Mouse (Mus musculus): ENCODE data around the gene Slc2a8. TPM values are rescaled to one million over a fixed set of nuclear protein-coding genes. Genes with fewer than 3 reads are reported as not detected.
A peak's percentile ranks its signal among the peaks of the same experiment; 100 is the strongest.

Gene Slc2a8
- polyA plus RNA-seq, 1 experiment from 2014 or later, result 19.8 TPM

GRCm38 (mm10) chr2:32992130-32992529 is 10.2 kb upstream of the Slc2a8 start:
- ATAC-seq (ENCODE audit: low FRiP score), result no peak
- Histone ChIP-seq H3K4me2 (no peak overlapping the region), H3K4me3 (no peak overlapping the region)

GRCm38 (mm10) chr2:32990167-32990832 is 8.4 kb upstream of the Slc2a8 start:
- H3K36me3 ChIP-seq, result peaks cover 14% of the 10 kb centered on the region
- ATAC-seq (ENCODE audit: low FRiP score), result no peak
- H3K27me3 ChIP-seq, result no peaks in the 10 kb centered on the region
- H3K4me3 ChIP-seq, result no peak overlapping the region
- H3K9ac ChIP-seq, result no peak overlapping the region
- no peak overlapping the region for H3K4me2 ChIP-seq
- no peaks in the 10 kb centered on the region for H3K9me3 ChIP-seq
- H3K27ac ChIP-seq, result no peak overlapping the region
- no peaks in the 10 kb centered on the region for H3K4me1 ChIP-seq (replicated peaks)
- 53% methylated on average over 13 of the region's 13 CpGs for WGBS

More at GRCm38 (mm10) chr2:32992130-32992529, 10.2 kb upstream of the Slc2a8 start:
- Histone ChIP-seq H3K9me3 (no peaks in the 10 kb centered on the region), H3K27ac (no peak overlapping the region), H3K4me1 (replicated peaks) (no peaks in the 10 kb centered on the region), H3K9ac (no peak overlapping the region), H3K27me3 (no peaks in the 10 kb centered on the region), H3K36me3 (peaks cover 7% of the 10 kb centered on the region; the same call in 1 of the 2 replicates)
- 73% methylated on average over 6 of the region's 6 CpGs for WGBS

GRCm38 (mm10) chr2:32989376-32989775 is 7.5 kb upstream of the Slc2a8 start:
- Histone ChIP-seq H3K4me3 (no peak overlapping the region), H3K9me3 (no peaks in the 10 kb centered on the region), H3K27me3 (peaks cover 6% of the 10 kb centered on the region; the same call in 1 of the 2 replicates), H3K27ac (no peak overlapping the region), H3K4me2 (no peak overlapping the region), H3K36me3 (peaks cover 14% of the 10 kb centered on the region), H3K9ac (no peak overlapping the region), H3K4me1 (replicated peaks) (no peaks in the 10 kb centered on the region)
- ATAC-seq (ENCODE audit: low FRiP score), result no peak
- WGBS, result 81% methylated on average over 3 of the region's 3 CpGs

DNA sequence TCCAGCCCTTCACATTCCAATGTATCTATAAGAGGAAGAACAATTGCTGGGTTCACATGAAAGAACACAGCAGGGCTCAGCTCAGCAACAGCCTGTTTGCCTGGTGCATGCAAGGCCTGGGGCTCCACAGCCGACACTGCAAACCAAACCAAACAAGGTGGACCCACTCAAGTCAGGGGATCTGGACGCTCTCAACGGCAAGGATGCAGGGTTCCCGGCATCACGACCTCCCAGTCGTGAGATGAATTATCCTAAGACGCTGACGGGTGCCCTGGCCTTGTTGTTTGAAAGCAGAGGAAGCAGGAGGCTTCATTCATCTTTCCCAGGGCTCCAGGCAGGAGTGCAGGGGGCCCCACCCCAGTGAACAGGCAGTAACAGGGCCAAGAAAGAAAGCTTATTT is 4.0 kb upstream of the Slc2a8 start:
- Histone ChIP-seq H3K4me1 (replicated peaks) (peaks cover 14% of the 10 kb centered on the region), H3K27me3 (peaks cover 8% of the 10 kb centered on the region; the same call in 1 of the 2 replicates), H3K4me2 (no peak overlapping the region), H3K9ac (no peak overlapping the region), H3K4me3 (no peak overlapping the region), H3K9me3 (no peaks in the 10 kb centered on the region), H3K36me3 (peaks cover 10% of the 10 kb centered on the region), H3K27ac (no peak overlapping the region)
- 59% methylated on average over 8 of the region's 8 CpGs for WGBS
- no peak for ATAC-seq (ENCODE audit: low FRiP score)

DNA sequence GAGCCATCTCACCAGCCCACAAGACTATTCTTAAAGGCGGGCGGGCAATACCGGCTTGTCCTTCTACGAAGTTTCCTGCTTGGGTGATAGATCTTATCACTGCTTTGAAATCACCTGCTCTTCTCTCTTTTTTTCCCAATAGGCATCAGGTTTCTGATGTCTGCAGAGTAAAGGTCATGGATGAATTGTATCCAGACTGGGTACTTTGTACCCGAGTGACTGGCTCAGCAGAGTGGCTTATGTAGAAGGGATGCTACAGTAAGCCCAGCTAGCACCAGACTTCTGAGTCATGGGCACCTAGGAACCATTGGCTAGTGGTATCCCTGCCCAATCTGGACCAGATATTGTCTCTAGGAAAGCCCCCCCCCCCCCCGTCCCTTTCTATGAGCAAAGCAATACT is 1.7 kb upstream of the Slc2a8 start:
- Histone ChIP-seq H3K27me3 (peaks cover 8% of the 10 kb centered on the region; the same call in 1 of the 2 replicates), H3K27ac (no peak overlapping the region)
- WGBS, result 70% methylated on average over 6 of the region's 6 CpGs

GRCm38 (mm10) chr2:32982700-32983099 is 817 bp upstream of the Slc2a8 start:
- Histone ChIP-seq H3K4me1 (replicated peaks) (peaks cover 31% of the 10 kb centered on the region), H3K27ac (no peak overlapping the region), H3K27me3 (peaks cover 8% of the 10 kb centered on the region; the same call in 1 of the 2 replicates), H3K4me3 (peak overlapping the region; percentile 87), H3K36me3 (peaks cover 10% of the 10 kb centered on the region), H3K9me3 (no peaks in the 10 kb centered on the region), H3K4me2 (peak overlapping the region; percentile 99), H3K9ac (0 out of 2 replicates have a peak overlapping the region, but pooled peaks have one; percentile 26)
- WGBS, result 7% methylated on average over 4 of the region's 4 CpGs
- no peak for ATAC-seq (ENCODE audit: low FRiP score)

More for the DNA sequence above, 1.7 kb upstream of the Slc2a8 start:
- H3K4me2 ChIP-seq, result no peak overlapping the region
- peaks cover 24% of the 10 kb centered on the region for H3K4me1 ChIP-seq (replicated peaks)
- H3K9ac ChIP-seq, result no peak overlapping the region
- ATAC-seq (ENCODE audit: low FRiP score), result no peak
- H3K9me3 ChIP-seq, result no peaks in the 10 kb centered on the region
- no peak overlapping the region for H3K4me3 ChIP-seq
- peaks cover 10% of the 10 kb centered on the region for H3K36me3 ChIP-seq

- Histone ChIP-seq H3K36me3 (peaks cover 8% of the 10 kb centered on the region), H3K9me3 (no peaks in the 10 kb centered on the region), H3K4me2 (peak overlapping the region; percentile 99), H3K27me3 (peaks cover 8% of the 10 kb centered on the region; the same call in 1 of the 2 replicates), H3K4me3 (peak overlapping the region; percentile 87), H3K9ac (peak overlapping the region; percentile 94), H3K27ac (peak overlapping the region; percentile 85), H3K4me1 (replicated peaks) (peaks cover 41% of the 10 kb centered on the region)
- WGBS, result 0% methylated on average over 23 of the region's 23 CpGs
- peak; percentile 8; the same call in 1 of the 2 replicates for ATAC-seq (ENCODE audit: low FRiP score)
Observed at GRCm38 (mm10) chr2:32981281-32981680, 602 bp downstream of the Slc2a8 start.

DNA sequence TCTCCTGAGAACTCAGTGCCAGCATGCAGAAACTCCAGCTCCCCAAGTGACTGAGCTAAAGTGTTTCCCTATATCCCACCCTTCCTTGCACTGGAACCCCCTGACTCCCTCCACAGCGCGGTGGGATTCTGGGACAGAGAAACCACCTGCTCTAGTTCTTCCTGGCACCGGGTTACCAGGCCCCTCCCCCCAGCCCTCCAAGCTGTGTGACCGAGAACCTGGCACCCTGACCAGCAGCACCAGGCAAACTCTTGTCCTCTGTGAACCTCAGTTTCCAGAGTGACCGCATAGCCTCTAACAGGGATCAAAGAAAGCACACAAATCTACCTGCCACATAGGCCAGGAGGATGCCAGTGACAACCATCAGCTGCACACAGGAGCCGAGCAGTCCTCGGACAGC is 2.2 kb downstream of the Slc2a8 start:
- Histone ChIP-seq H3K27ac (no peak overlapping the region), H3K4me1 (replicated peaks) (peaks cover 41% of the 10 kb centered on the region), H3K36me3 (peaks cover 21% of the 10 kb centered on the region), H3K9me3 (no peaks in the 10 kb centered on the region), H3K27me3 (peaks cover 5% of the 10 kb centered on the region; the same call in 1 of the 2 replicates), H3K4me3 (no peak overlapping the region), H3K9ac (no peak overlapping the region), H3K4me2 (no peak overlapping the region)
- WGBS, result 87% methylated on average over 7 of the region's 7 CpGs
- ATAC-seq (ENCODE audit: low FRiP score), result no peak

DNA sequence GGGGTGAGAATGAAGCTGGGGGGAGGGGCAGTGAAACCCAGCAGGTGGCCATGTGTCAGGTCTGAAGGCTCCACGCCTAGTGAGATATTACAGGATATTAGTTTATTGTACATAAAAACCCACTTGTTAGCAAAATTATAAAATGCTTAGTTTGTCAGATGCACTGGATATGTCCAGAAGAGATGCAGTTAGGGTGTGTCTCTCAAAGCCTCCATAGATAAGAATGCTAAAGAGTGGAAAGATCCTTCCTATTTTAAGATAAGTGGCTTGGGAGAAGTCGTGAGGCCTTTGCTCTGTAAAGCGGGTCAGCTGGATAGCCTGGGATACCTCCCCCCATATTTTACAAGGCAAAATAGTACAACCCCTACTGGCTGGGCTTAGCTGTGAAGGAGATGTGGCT is 3.2 kb downstream of the Slc2a8 start:
- Histone ChIP-seq H3K4me2 (no peak overlapping the region), H3K27ac (no peak overlapping the region), H3K36me3 (peaks cover 31% of the 10 kb centered on the region), H3K4me3 (no peak overlapping the region), H3K4me1 (replicated peaks) (peaks cover 41% of the 10 kb centered on the region), H3K9me3 (no peaks in the 10 kb centered on the region), H3K9ac (no peak overlapping the region; the same call in 1 of the 2 replicates), H3K27me3 (no peaks in the 10 kb centered on the region)
- no peak for ATAC-seq (ENCODE audit: low FRiP score)
- 84% methylated on average over 3 of the region's 3 CpGs for WGBS

DNA sequence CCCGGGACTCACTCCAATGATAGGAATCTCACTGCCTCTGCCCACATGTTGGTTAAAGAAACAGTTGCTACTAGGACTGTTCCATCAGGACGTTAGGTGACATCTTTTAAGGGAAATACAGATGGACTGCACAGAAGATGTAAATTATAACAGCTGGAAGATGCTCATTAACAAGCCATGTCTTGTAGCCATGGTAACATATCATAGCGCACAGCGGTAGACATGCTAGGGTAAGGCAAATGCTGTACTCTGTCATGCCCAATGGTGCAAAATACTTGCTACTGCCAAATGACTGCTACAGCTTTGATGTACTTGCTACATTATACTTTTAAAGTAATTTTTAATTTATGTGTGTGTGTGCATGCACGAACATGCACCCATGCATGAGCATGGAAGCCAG is 4.8 kb downstream of the Slc2a8 start:
- no peaks in the 10 kb centered on the region for H3K27me3 ChIP-seq
- WGBS, result 73% methylated on average over 5 of the region's 5 CpGs
- no peaks in the 10 kb centered on the region for H3K9me3 ChIP-seq
- peak overlapping the region; percentile 48; the same call in 1 of the 2 replicates for H3K27ac ChIP-seq
- H3K4me2 ChIP-seq, result no peak overlapping the region
- no peak overlapping the region for H3K4me3 ChIP-seq
- H3K36me3 ChIP-seq, result peaks cover 43% of the 10 kb centered on the region
- no peak for ATAC-seq (ENCODE audit: low FRiP score)
- H3K4me1 ChIP-seq (replicated peaks), result peaks cover 33% of the 10 kb centered on the region
- no peak overlapping the region for H3K9ac ChIP-seq

DNA sequence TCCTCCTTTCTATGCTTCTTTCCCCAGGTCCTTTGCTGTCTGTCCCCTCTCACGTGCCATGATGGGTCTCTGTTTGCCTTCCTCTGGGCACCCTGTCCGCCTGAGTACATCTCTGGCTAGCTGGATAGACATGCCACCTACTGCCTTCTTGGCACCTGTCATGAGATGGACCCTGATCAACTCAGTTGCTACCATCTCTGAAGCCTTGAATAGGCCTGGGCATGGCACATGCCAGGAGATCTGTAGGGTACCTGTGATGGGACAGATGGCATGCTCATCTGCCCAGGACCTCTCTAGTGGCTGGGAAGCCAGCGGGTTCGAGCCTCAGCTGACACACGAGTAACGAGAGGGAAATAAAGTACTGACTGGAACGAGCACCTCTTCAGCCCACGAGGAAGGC is 7.7 kb downstream of the Slc2a8 start:
- WGBS, result 94% methylated on average over 8 of the region's 8 CpGs
- Histone ChIP-seq H3K4me2 (no peak overlapping the region), H3K9me3 (no peaks in the 10 kb centered on the region), H3K4me3 (no peak overlapping the region), H3K27ac (no peak overlapping the region), H3K9ac (no peak overlapping the region), H3K27me3 (no peaks in the 10 kb centered on the region), H3K4me1 (replicated peaks) (peaks cover 23% of the 10 kb centered on the region), H3K36me3 (peaks cover 43% of the 10 kb centered on the region)
- ATAC-seq (ENCODE audit: low FRiP score), result no peak

DNA sequence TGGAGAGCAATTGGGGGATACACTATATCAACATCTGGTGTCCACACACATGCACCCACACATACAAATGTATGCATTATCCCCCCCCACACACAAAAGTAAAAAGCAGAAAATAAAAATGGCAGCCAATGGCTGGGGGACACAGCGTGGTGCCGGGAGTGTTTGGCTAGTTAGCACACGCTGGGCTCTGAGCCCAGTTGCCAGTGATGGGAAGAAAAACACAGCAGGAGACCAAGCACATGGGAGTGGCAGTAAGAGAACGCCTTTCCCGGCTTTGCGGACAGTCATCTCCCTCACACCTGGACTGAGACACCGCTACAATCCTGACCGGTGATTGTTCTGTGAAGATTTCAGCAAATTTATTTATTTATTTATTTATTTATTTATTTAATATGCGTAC is 10.6 kb downstream of the Slc2a8 start:
- Histone ChIP-seq H3K4me3 (no peak overlapping the region), H3K4me2 (no peak overlapping the region), H3K9me3 (no peaks in the 10 kb centered on the region), H3K27me3 (no peaks in the 10 kb centered on the region), H3K4me1 (replicated peaks) (peaks cover 23% of the 10 kb centered on the region), H3K27ac (no peak overlapping the region), H3K9ac (no peak overlapping the region; the same call in 1 of the 2 replicates), H3K36me3 (peaks cover 38% of the 10 kb centered on the region)
- WGBS, result 32% methylated on average over 9 of the region's 9 CpGs
- no peak for ATAC-seq (ENCODE audit: low FRiP score)

- no peak for ATAC-seq (ENCODE audit: low FRiP score)
Observed at GRCm38 (mm10) chr2:32969326-32969725, 12.6 kb downstream of the Slc2a8 start.

More at GRCm38 (mm10) chr2:32969326-32969725, 12.6 kb downstream of the Slc2a8 start:
- Histone ChIP-seq H3K4me2 (no peak overlapping the region), H3K27ac (no peak overlapping the region), H3K36me3 (peaks cover 25% of the 10 kb centered on the region), H3K9ac (no peak overlapping the region), H3K4me3 (no peak overlapping the region), H3K27me3 (no peaks in the 10 kb centered on the region), H3K4me1 (replicated peaks) (peaks cover 32% of the 10 kb centered on the region), H3K9me3 (no peaks in the 10 kb centered on the region)
- WGBS, result 88% methylated on average over 8 of the region's 8 CpGs
